Mouse (Mus musculus) ES-E14 (cell line): ENCODE data around the gene Mymk. TPM values are rescaled to one million over a fixed set of nuclear protein-coding genes. Genes with fewer than 3 reads are reported as not detected.

Source experiments
- DNase-seq: peaks from one replicate; pipeline ENCODE4 v3.0.0-alpha.2; 2013; ENCODE audit warnings: low read depth, low spot score
- H3K27ac ChIP-seq: 2 replicates; pipeline ENCODE4 v1.5.1; 2012; ENCODE audit warnings: low read depth, mild to moderate bottlenecking, low read length, moderate library complexity, mixed read lengths; ENCODE audit not compliant: poor library complexity, insufficient read depth, severe bottlenecking
- H3K36me3 ChIP-seq: 2 replicates; pipeline ENCODE4 v1.6.1; 2012; ENCODE audit warnings: mild to moderate bottlenecking, low read length, moderate library complexity, mixed read lengths; ENCODE audit not compliant: control insufficient read depth, poor library complexity, insufficient read depth, severe bottlenecking
- H3K4me1 ChIP-seq, 2 experiments: fragments of 150-350 bp in 1 of 2; sonication (generic) in 1 of 2; 2 replicates each; pipeline ENCODE4 v1.6.1; 2012; ENCODE audit warnings: low read length in 2 of 2, mild to moderate bottlenecking in 1 of 2, mixed read lengths in 1 of 2; ENCODE audit not compliant: control insufficient read depth in 2 of 2, insufficient read depth in 2 of 2, poor library complexity in 1 of 2
- H3K4me3 ChIP-seq, 2 experiments: fragments of 150-350 bp in 1 of 2; sonication (generic) in 1 of 2; 2 replicates each; pipeline ENCODE4 v1.5.1; 2012; ENCODE audit warnings: low read length in 2 of 2, low read depth in 1 of 2, mild to moderate bottlenecking in 1 of 2, mixed read lengths in 1 of 2; ENCODE audit not compliant: insufficient read depth in 1 of 2, poor library complexity in 1 of 2, severe bottlenecking in 1 of 2
- H3K9ac ChIP-seq: 2 replicates; pipeline ENCODE4 v1.6.1; 2012; ENCODE audit warnings: low read depth, mild to moderate bottlenecking, low read length, mixed read lengths; ENCODE audit not compliant: poor library complexity, insufficient read depth, severe bottlenecking
- H3K9me3 ChIP-seq: fragments of 150-350 bp; sonication (generic); 2 replicates; pipeline ENCODE4 v1.6.1; 2012; ENCODE audit warnings: low read depth, mild to moderate bottlenecking, low read length; ENCODE audit not compliant: control insufficient read depth, insufficient read depth
- CHD2 ChIP-seq: IDR thresholded peaks from 2 replicates; pipeline ENCODE4 v1.6.1; 2014; ENCODE audit warnings: mild to moderate bottlenecking, low read depth, low read length, inconsistent platforms
- HCFC1 ChIP-seq: IDR thresholded peaks from 2 replicates; pipeline ENCODE4 v1.6.1; 2012; ENCODE audit warnings: low read length, inconsistent platforms, borderline replicate concordance; ENCODE audit not compliant: insufficient read depth
- MAFK ChIP-seq: IDR thresholded peaks from 2 replicates; pipeline ENCODE4 v1.6.1; 2014; ENCODE audit warnings: mild to moderate bottlenecking, low read depth, low read length, inconsistent platforms; ENCODE audit not compliant: insufficient read depth
- ZC3H11A ChIP-seq: IDR thresholded peaks from 2 replicates; pipeline ENCODE4 v1.6.1; 2012; ENCODE audit warnings: low read depth, mild to moderate bottlenecking, inconsistent platforms, low read length, borderline replicate concordance
- ZNF384 ChIP-seq: IDR thresholded peaks from 2 replicates; pipeline ENCODE4 v1.6.1; 2012; ENCODE audit warnings: low read depth, low read length, inconsistent platforms
- in situ Hi-C, 2 experiments: fragments of 600-800 bp; cut with MboI; formaldehyde crosslinking; loops; one replicate each; pipeline ENCODE4 v1.15.1; 2025; ENCODE audit warnings: low sequenced_read_pairs in 2 of 2, inconsistent platforms in 1 of 2; ENCODE audit not compliant: unreplicated experiment in 2 of 2
- total RNA-seq: library from RNA; depleted of rRNA; stranded (reverse); fragments of 300-350 nt; gene quantifications from 2 replicates; pipeline ENCODE4 v1.2.3, GENCODE M21; 2012

Gene Mymk
- total RNA-seq, 1 experiment, result not detected

DNA sequence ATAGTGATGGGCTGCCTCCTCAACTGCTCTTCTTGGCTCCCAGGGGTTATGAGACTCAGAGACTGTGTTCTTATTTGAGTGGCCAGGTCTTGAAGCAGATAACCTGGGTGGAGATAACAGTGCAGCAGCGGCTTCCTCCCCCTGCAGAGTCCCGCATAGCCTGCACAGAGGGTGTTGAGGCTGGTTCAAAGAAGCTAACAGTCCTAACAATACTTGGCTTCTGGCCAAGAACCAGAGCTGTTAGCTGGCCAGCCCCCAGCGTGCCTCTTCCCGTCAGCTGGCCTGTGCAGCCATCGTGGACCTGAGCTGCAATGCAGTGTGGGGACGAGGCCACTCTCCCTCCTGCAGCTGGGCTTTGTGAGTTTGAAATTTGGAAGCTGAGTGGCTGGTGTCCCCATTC, 25.8 kb upstream of the Mymk start:
- TF ChIP-seq ZNF384, result no peak
- TF ChIP-seq ZC3H11A, result no peak
- no peak for TF ChIP-seq CHD2
- no peak for TF ChIP-seq MAFK
- no peak for TF ChIP-seq HCFC1
- H3K27ac ChIP-seq, result no peak overlapping the region; the same call in 1 of the 2 replicates
- no peak overlapping the region for H3K9ac ChIP-seq
- in situ Hi-C loops, result no loop called here
- H3K4me3 ChIP-seq, result no peak overlapping the region
- H3K9me3 ChIP-seq, result no peaks in the 10 kb centered on the region
- no peaks in the 10 kb centered on the region for H3K4me1 ChIP-seq
- DNase-seq, result no peak
- no peaks in the 10 kb centered on the region for H3K36me3 ChIP-seq

DNA sequence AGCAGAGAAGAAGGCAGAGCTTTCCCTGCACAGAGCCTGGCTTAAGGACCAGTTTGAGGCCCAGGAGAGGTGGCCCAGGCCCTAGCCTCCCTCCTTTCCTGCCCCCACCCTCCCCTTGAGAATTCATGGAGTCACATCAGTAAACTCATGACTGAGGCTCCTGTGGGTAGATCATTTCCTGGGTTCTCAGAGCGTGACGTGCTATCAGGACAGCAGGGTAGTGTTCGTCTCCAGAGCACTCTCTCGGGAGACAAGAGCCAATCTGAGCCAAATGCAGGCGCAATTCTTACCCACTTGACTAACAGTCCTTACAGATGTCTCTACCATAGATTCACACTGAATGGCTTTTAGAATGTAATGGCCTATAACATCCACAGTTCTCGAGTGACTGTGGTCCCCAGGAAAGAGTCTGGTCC, 25.3 kb upstream of the Mymk start:
- in situ Hi-C loops, result no loop called here
- no peak for TF ChIP-seq MAFK
- TF ChIP-seq ZC3H11A, result no peak
- no peak for TF ChIP-seq ZNF384
- no peak for TF ChIP-seq HCFC1
- TF ChIP-seq CHD2, result no peak
- H3K9ac ChIP-seq, result no peak overlapping the region
- no peaks in the 10 kb centered on the region for H3K36me3 ChIP-seq
- DNase-seq, result no peak
- no peaks in the 10 kb centered on the region for H3K4me1 ChIP-seq
- H3K9me3 ChIP-seq, result no peaks in the 10 kb centered on the region
- H3K27ac ChIP-seq, result no peak overlapping the region
- no peak overlapping the region for H3K4me3 ChIP-seq

DNA sequence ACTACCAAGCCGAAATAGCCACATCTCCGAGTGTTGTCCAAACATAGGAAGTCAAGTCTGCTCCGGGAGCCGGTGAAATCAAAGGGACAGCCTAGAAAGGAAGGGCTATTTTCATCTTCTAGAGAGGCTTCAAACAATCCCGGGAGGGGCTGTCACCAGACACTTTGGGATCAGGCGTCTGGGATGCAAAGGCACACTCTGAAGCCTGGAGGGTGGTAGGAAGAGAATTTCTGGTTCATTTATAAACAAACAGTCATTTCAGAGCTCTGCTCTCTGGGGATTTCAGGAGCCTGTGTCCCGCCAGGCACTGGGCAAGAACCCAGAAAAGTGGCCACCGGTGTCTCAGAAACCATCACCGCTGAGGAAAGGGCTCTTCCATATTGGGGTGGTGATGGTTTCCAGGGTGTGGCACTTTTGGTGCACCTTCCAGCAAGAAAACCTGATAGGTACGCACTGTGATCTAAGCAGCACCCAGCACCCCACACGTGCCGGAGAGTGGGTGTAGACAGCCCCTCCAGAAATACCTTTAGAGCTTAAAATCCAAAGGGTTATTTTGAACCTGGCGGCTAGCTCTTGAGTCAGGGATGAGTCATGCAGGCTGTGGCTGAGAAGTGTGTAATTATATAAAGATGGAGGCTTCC, 24.5 kb upstream of the Mymk start:
- Histone ChIP-seq H3K36me3 (no peaks in the 10 kb centered on the region), H3K27ac (no peak overlapping the region), H3K9ac (no peak overlapping the region), H3K4me1 (no peaks in the 10 kb centered on the region), H3K4me3 (no peak overlapping the region), H3K9me3 (no peaks in the 10 kb centered on the region)
- no peak for DNase-seq
- TF ChIP-seq ZC3H11A, result no peak
- TF ChIP-seq HCFC1, result no peak
- TF ChIP-seq MAFK, result no peak
- no peak for TF ChIP-seq CHD2
- TF ChIP-seq ZNF384, result no peak
- in situ Hi-C loops, result no loop called here

DNA sequence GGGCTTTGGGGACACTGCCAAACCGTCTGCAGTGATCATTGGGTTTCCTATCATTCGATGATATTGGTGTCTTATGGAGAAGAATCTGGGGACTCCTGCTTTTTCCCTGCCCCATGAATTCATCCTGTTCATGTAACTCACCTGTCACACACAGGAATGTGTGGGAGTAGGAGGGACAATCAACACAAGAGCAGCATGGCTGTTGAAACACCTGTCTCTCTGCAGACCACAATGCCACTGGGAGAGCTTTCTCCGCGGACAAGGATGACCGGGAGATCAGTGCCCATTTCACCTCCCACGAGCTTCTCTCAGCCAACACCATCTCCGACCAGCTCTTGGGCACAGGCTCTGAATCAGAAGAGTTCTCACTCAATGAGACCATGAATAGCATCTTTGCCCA, 23.2 kb upstream of the Mymk start:
- no peak overlapping the region for H3K4me3 ChIP-seq
- TF ChIP-seq CHD2 (no peak), ZC3H11A (no peak), HCFC1 (no peak), ZNF384 (no peak), MAFK (no peak)
- no peaks in the 10 kb centered on the region for H3K9me3 ChIP-seq
- in situ Hi-C loops, result no loop called here
- no peaks in the 10 kb centered on the region for H3K36me3 ChIP-seq
- no peaks in the 10 kb centered on the region for H3K4me1 ChIP-seq
- H3K27ac ChIP-seq, result no peak overlapping the region
- no peak overlapping the region for H3K9ac ChIP-seq
- DNase-seq, result no peak
